Mouse (Mus musculus) stomach, embryonic 16.5 days (tissue): Measurements from ENCODE around the gene Pgm5. TPM values are rescaled to one million over a fixed set of nuclear protein-coding genes. Genes with fewer than 3 reads are reported as not detected.

ENCODE experiments used
- ATAC-seq: fragments of 200-750 bp; cut with Nextera tagmentation; 2 replicates; pipeline ENCODE4 v1.8.0; 2017; ENCODE audit warnings: moderate number of reproducible peaks, moderate TSS enrichment; ENCODE audit not compliant: insufficient read depth, low FRiP score
- H3K27ac ChIP-seq: fragments of 300-500 bp; sonication (generic); 2 replicates; pipeline ENCODE4 v1.5.1; 2014; ENCODE audit warnings: low read length
- H3K27me3 ChIP-seq: fragments of 300-500 bp; sonication (generic); 2 replicates; pipeline ENCODE4 v1.6.1; 2014; ENCODE audit warnings: low read length, control low read depth, mixed read lengths; ENCODE audit not compliant: control insufficient read depth, insufficient read depth
- H3K36me3 ChIP-seq: fragments of 300-500 bp; sonication (generic); 2 replicates; pipeline ENCODE4 v1.6.1; 2014; ENCODE audit warnings: low read length; ENCODE audit not compliant: control insufficient read depth, insufficient read depth
- H3K4me1 ChIP-seq: fragments of 300-500 bp; sonication (generic); 2 replicates; pipeline ENCODE4 v1.6.1; 2014; ENCODE audit warnings: low read length, control low read depth, mixed read lengths; ENCODE audit not compliant: control insufficient read depth, insufficient read depth
- H3K4me2 ChIP-seq: fragments of 300-500 bp; sonication (generic); 2 replicates; pipeline ENCODE4 v1.6.1; 2014; ENCODE audit warnings: low read depth, low read length, mixed read lengths
- H3K4me3 ChIP-seq: fragments of 300-500 bp; sonication (generic); replicated peaks from 2 replicates; pipeline ENCODE4 v1.5.1; 2014; ENCODE audit warnings: mild to moderate bottlenecking, low read length
- H3K9ac ChIP-seq: fragments of 300-500 bp; sonication (generic); 2 replicates; pipeline ENCODE4 v1.6.1; 2014; ENCODE audit warnings: low read length
- H3K9me3 ChIP-seq: fragments of 300-500 bp; sonication (generic); replicated peaks from 2 replicates; pipeline ENCODE4 v1.6.1; 2016; ENCODE audit warnings: low read length, control low read depth; ENCODE audit not compliant: control insufficient read depth
- WGBS: fragments of 180-500 bp; shearing (Covaris S2); extraction: QIAGEN DNeasy Blood & Tissue Kit; methylation state at CpG from one replicate; pipeline ENCODE4 v1.1.7; 2014; 5-methylcytosine and 5-hydroxymethylcytosine counted together
- polyA plus RNA-seq: library from polyadenylated mRNA; unstranded; fragments of >200 nt; fragmentation: Nextera tagmentation; extraction: Ambion mirVana; gene quantifications from 2 replicates; pipeline ENCODE4 v1.2.1, GENCODE M21; 2015

Pgm5 gene
- polyA plus RNA-seq, 1 experiment from 2014 or later: 10.5 TPM

DNA sequence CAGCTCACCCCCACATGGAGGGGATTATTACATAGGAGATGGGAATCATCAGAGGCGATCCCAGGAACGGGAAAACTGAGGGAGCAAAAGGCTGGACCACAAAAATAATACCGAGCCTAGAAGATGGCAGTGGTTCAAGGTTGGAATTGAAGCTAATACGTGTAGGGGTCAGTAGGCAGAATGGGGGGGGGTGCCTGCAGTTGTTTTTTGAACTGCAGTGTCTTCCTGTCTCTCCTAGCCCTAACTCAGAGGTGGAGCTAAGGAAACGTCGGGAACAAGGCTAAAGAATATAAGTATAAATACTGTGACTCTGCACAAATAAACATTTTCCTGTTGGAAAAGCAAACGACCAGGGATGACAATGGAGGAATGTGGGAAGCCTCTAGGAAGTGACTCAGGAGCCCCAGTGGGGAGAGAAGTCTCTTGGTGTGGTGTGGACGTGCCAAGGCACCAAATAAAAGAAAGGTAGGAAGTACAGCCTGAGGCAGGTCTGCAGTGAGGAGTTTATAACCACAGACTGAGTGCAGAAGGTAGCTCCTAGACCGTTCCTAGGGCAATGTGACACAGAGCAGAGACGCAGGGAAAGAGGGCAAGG is 189.2 kb downstream of the Pgm5 start:
- Histone ChIP-seq H3K9me3 (no peaks in the 10 kb centered on the region), H3K36me3 (no peaks in the 10 kb centered on the region), H3K27me3 (no peaks in the 10 kb centered on the region), H3K27ac (no peak overlapping the region), H3K4me1 (peaks cover 3% of the 10 kb centered on the region; the same call in 1 of the 2 replicates), H3K4me3 (no peak overlapping the region), H3K4me2 (no peak overlapping the region), H3K9ac (no peak overlapping the region)
- 52% methylated on average over 10 of the region's 10 CpGs for WGBS
- ATAC-seq: no peak

DNA sequence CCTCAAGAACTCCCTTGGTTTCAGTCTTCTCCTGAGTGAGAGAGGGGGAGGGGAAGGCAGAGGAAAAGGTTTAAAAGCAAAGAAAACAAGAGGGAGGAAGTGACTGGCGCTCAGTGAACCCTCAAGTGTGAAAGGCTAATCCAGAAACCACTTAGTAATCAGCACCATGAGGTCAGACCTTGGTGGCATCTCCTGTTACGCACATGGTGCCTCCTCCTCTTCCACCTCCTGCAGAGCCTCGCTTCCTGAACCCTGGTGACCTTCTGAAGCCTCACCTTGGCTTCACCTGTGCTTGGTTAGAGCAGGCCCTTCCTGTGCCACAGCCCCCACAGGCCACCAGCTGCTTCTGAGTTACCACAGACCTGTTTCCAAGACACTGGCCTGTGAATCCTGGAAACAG is 190.1 kb downstream of the Pgm5 start:
- ATAC-seq: no peak
- Histone ChIP-seq H3K9ac (no peak overlapping the region), H3K4me3 (no peak overlapping the region), H3K4me2 (no peak overlapping the region), H3K27ac (no peak overlapping the region), H3K27me3 (no peaks in the 10 kb centered on the region), H3K36me3 (no peaks in the 10 kb centered on the region), H3K9me3 (no peaks in the 10 kb centered on the region), H3K4me1 (peaks cover 3% of the 10 kb centered on the region; the same call in 1 of the 2 replicates)
- WGBS: 59% methylated on average over 3 of the region's 3 CpGs

DNA sequence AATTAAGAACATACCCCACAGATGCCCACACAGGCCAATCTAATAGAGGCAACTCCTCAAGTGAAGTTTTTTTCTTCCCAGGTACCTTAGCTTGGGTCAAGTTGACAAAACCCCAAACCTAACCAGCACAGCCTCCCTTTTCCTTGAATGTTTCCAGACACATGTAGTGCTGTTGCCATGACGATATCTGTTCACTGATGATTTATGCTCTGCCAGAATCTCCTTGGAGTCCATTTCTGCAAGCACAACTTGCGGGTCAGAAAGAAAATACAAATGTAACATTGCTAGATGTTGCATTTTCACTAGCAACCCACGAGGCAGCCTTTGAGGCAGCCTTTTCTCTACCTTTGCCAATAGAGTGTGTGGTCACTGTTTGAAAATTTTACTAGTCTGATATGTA is 194.1 kb downstream of the Pgm5 start:
- H3K4me3 ChIP-seq: no peak overlapping the region
- ATAC-seq: no peak
- H3K4me2 ChIP-seq: no peak overlapping the region
- 60% methylated on average over 3 of the region's 3 CpGs for WGBS
- H3K36me3 ChIP-seq: no peaks in the 10 kb centered on the region
- no peak overlapping the region for H3K9ac ChIP-seq
- no peaks in the 10 kb centered on the region for H3K9me3 ChIP-seq
- no peak overlapping the region for H3K27ac ChIP-seq
- peaks cover under 1% of the 10 kb centered on the region; the same call in 1 of the 2 replicates for H3K4me1 ChIP-seq
- no peaks in the 10 kb centered on the region for H3K27me3 ChIP-seq

DNA sequence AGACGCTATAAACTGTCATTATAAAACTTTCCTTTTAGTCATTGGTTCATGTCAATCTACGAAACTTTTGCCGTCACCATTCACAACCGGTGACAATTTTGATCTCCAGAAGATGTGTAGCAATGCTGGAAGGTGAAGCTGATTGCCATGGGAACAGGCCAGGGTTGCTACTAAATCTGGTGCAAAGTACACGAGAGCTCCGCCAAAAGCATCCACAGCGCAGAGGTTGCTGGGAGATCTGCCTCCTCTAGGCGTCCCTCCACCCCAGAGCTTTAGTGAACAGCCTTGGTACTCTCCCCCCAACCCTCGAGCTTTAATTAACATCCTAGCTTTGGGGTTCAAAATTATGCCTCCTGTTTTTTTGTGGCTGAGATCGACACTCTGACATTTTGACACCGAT is 195.9 kb downstream of the Pgm5 start:
- Histone ChIP-seq H3K9me3 (no peaks in the 10 kb centered on the region), H3K4me3 (no peak overlapping the region), H3K9ac (no peak overlapping the region), H3K4me2 (no peak overlapping the region), H3K4me1 (no peaks in the 10 kb centered on the region), H3K27me3 (no peaks in the 10 kb centered on the region), H3K36me3 (no peaks in the 10 kb centered on the region), H3K27ac (no peak overlapping the region)
- ATAC-seq: no peak
- WGBS: 80% methylated on average over 11 of the region's 11 CpGs

DNA sequence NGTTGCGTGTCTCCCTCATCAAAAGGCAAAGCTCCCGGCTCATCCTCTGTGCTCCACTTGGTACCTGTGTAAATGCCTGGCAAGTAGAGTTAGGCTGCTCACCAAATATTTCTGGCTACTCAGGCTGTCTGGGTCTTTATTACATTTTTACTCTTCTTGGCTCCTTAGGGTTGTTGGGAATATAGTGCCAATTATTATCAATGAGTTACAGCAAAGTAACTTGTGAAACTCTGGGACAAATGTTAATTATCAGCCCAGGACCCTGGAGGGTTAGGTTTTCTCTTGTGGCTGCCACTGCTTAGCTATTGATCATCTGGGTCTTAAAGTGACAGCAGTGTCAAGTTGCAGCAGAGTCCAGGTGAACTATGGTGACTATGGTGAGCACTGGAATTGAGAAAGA is 199.3 kb downstream of the Pgm5 start:
- no peak overlapping the region for H3K4me2 ChIP-seq
- no peaks in the 10 kb centered on the region for H3K9me3 ChIP-seq
- H3K27ac ChIP-seq: no peak overlapping the region
- no peak for ATAC-seq
- H3K4me3 ChIP-seq: no peak overlapping the region
- 89% methylated on average over 2 of the region's 2 CpGs for WGBS
- H3K36me3 ChIP-seq: no peaks in the 10 kb centered on the region
- H3K4me1 ChIP-seq: no peaks in the 10 kb centered on the region
- no peak overlapping the region for H3K9ac ChIP-seq
- H3K27me3 ChIP-seq: no peaks in the 10 kb centered on the region

DNA sequence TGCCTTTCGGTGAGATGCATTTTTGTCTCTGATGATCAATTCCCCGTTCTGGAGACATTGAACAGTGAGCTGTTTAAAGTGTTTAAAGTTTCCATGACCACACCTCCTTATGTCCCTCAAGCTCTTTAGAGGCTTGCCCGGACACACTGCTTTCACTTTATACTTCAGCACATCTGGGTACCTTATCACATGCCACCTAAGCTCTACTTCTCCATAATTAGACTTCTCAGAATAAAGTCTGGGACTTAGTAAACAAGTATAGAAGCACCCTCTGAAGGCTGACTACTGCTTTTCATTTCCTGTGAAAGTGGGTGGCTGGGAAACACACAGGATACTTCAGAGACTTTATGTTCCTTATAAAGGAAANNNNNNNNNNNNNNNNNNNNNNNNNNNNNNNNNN is 204.7 kb downstream of the Pgm5 start:
- no peak for ATAC-seq
- H3K36me3 ChIP-seq: no peaks in the 10 kb centered on the region

DNA sequence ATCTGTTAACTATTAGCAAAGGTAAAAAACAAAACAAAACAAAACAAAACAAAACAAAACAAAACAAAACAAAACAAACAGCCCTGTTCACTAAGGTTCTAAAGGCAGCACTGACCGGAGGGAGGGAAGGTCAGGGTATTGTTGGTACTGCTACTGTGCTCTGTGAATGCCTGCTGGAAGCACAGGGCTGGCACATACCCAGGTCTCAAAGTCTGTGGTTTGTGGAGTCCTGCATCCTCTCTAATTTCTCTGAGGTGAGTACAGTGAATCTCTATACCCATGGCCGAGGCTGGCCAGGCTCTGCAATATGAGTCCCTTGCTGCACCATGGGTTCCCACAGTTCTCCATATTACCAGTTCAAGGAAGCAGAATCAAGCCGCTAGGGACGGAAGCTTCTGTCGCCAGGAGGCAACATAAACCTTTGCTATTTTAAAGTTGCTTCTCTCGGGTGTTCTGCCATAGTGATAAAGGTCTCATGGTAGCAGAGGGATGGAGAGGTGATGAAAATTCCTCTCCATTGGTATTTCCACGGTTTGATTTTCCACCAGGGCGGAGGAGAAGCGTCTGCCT is 208.3 kb downstream of the Pgm5 start:
- ATAC-seq: no peak
- H3K4me2 ChIP-seq: no peak overlapping the region

More for the DNA sequence above, 204.7 kb downstream of the Pgm5 start:
- H3K27ac ChIP-seq: no peak overlapping the region
- H3K4me1 ChIP-seq: no peaks in the 10 kb centered on the region
- WGBS: 65% methylated on average over 3 of the region's 3 CpGs
- no peak overlapping the region for H3K9ac ChIP-seq
- no peak overlapping the region for H3K4me2 ChIP-seq
- H3K27me3 ChIP-seq: no peaks in the 10 kb centered on the region
- H3K9me3 ChIP-seq: no peaks in the 10 kb centered on the region
- H3K4me3 ChIP-seq: no peak overlapping the region

DNA sequence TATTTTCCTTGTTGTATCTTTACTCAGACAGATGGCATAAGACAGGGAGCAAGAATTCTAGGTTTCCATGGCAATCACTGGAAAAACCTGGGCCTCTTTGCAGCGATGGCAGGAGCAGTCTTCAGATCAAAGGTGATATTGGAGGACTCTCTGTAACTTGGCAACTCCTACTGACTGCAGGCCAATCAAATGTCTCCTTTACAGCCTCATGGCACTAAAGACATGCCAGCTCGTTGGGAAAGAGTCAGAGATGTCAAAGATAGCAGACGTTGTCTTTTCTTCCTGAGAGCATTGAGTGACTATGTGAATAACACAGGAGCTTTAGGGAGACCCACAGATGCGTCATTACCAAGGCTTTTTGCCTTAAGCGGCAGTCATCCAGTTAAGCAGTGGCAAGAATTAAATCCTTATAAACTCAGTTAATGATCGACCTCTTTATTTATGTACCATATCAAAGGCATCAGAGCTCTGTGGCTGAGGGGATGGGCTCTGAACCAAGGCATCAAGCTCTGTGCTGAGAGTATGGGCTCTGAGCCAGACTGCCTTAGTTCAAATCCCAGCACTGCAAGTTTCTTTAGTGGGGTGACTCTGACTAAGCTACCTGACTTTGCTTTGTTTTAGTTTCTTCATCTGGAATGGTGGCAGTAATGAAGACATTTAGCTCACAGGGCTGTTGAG is 209.2 kb downstream of the Pgm5 start:
- ATAC-seq: no peak
- no peak overlapping the region for H3K4me2 ChIP-seq
- H3K27me3 ChIP-seq: no peaks in the 10 kb centered on the region
- H3K36me3 ChIP-seq: no peaks in the 10 kb centered on the region
- no peak overlapping the region for H3K27ac ChIP-seq
- H3K4me1 ChIP-seq: no peaks in the 10 kb centered on the region
- H3K9ac ChIP-seq: no peak overlapping the region
- no peaks in the 10 kb centered on the region for H3K9me3 ChIP-seq
- WGBS: 38% methylated on average over 6 of the region's 6 CpGs
- H3K4me3 ChIP-seq: no peak overlapping the region

More for the DNA sequence above, 208.3 kb downstream of the Pgm5 start:
- H3K4me3 ChIP-seq: no peak overlapping the region
- H3K9ac ChIP-seq: no peak overlapping the region
- H3K36me3 ChIP-seq: no peaks in the 10 kb centered on the region
- no peak overlapping the region for H3K27ac ChIP-seq
- no peaks in the 10 kb centered on the region for H3K4me1 ChIP-seq
- no peaks in the 10 kb centered on the region for H3K9me3 ChIP-seq
- H3K27me3 ChIP-seq: no peaks in the 10 kb centered on the region
- 54% methylated on average over 9 of the region's 9 CpGs for whole genome bisulfite sequencing

DNA sequence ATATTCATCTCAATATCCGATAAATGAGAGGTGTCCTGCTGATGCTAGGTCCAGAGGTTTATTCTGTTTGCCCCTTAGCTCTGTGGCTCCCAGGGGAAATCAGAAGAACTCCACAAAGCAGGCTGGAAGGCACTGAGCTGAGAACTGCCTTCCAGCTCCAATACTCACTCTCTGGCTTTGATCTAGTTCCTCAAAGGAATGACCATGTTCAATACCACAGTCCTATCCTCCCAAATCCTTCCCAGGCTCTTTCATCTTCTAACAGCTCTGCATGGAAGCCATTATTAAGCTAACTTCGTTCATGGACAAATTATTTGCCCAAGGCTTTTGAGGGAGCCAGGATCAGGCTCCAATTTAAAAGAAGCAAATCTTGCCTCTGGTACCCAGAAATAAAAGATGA is 210.1 kb downstream of the Pgm5 start:
- WGBS: 55% methylated on average over 2 of the region's 2 CpGs
- H3K4me2 ChIP-seq: no peak overlapping the region
- no peaks in the 10 kb centered on the region for H3K4me1 ChIP-seq
- no peak for ATAC-seq
- H3K27me3 ChIP-seq: no peaks in the 10 kb centered on the region
- no peak overlapping the region for H3K27ac ChIP-seq
- no peaks in the 10 kb centered on the region for H3K9me3 ChIP-seq
- H3K36me3 ChIP-seq: no peaks in the 10 kb centered on the region
- no peak overlapping the region for H3K4me3 ChIP-seq
- H3K9ac ChIP-seq: no peak overlapping the region
